Comparison of ENCODE assay signal across 8 mouse cellular contexts in the genomic region with DNA sequence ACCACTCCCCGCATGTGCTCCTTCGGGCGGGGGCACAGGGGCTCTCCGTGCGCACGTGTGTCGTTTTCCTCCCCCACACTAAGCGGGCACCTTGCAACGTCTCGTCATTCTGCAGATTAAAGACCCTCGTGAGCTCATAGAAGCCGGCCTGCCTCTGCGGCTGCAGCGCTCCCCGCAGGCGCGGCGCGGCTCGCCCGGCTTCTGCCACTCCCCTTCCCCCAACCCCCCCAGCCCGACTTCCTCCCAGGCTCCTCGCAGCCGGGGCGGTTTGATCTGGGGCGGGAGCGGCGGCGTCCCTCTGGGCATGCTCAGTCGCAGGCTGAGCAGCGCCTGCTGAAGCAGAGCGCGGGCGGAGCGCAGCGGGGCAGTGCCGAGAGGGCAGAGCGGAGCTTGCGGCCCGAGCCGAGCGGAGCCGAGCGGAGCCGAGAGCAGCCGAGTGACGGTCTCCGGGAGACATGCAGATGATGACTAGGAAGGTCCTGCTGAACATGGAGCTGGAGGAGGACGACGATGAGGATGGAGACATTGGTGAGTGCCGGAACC. TPM values are rescaled to one million over a fixed set of nuclear protein-coding genes. Genes with fewer than 3 reads are reported as not detected.
DNase-seq lines count a peak whose midpoint lies in the region; ATAC-seq and TF ChIP-seq lines count a peak whose summit lies in the region.

A gene (plus strand): TSS at position 315 of the 543 bp plus-strand sequence.

- TF ChIP-seq POLR2A in CH12.LX (IDR thresholded peaks at IDR 0.05; ENCODE audit: low read depth, low read length): peak; percentile 85
- no peak; the same call in 1 of the 2 replicates for TF ChIP-seq POLR2A in testis, adult 2 months (IDR thresholded peaks at IDR 0.05; ENCODE audit: control insufficient read depth, low read depth, low read length)

- H3K79me2 ChIP-seq in CH12.LX (replicated peaks; ENCODE audit: control insufficient read depth, extremely low read depth, insufficient read depth, poor library complexity, severe bottlenecking): peaks cover 34% of the 10 kb centered on the region

- TF ChIP-seq CTCF in CH12.LX (conservative IDR thresholded peaks at IDR 0.05 in 1 of 2, IDR thresholded peaks at IDR 0.05 in 1 of 2; ENCODE audit: low read depth in 2 of 2, low read length in 2 of 2): no peak; a peak in 1 of 4 replicates
- TF ChIP-seq CTCF in heart, postnatal 0 days (IDR thresholded peaks at IDR 0.05; ENCODE audit: low read depth): no peak; the same call in 1 of the 2 replicates
- TF ChIP-seq CTCF in testis, adult 2 months (IDR thresholded peaks at IDR 0.05; ENCODE audit: control insufficient read depth, insufficient read depth, insufficient replicate concordance, low read depth, low read length): no peak

- peak; percentile 91 for DNase-seq in CH12.LX (ENCODE audit: extremely low read depth)
- DNase-seq in c-Kit-positive CD71-positive TER-119-positive erythroid progenitor cells, embryonic 14.5 days (ENCODE audit: low spot score): peak; percentile 74
- peak; percentile 92 for DNase-seq in heart, postnatal 0 days (ENCODE audit: low spot score)
- DNase-seq in kidney, postnatal 4 days: peak; percentile 94 to 97

- TF ChIP-seq RAD21 in CH12.LX (IDR thresholded peaks at IDR 0.05; ENCODE audit: low read depth, low read length): no peak; the same call in 1 of the 2 replicates

- in situ Hi-C loops in CH12.LX (cut with MboI; ENCODE audit: low pct_ligation_motif_present, low pct_unique_long_range_greater_than_20kb, low sequenced_read_pairs): no loop called here

- peak within 1 kb of the TSS; percentile 92 for H3K4me2 ChIP-seq in CH12.LX (ENCODE audit: insufficient read depth, low read depth, poor library complexity, severe bottlenecking)
- peak within 1 kb of the TSS; percentile 71 for H3K4me2 ChIP-seq in forebrain, embryonic 12.5 days
- H3K4me2 ChIP-seq in heart, postnatal 0 days (ENCODE audit: low read depth, low read length): peak within 1 kb of the TSS; percentile 79
- H3K4me2 ChIP-seq in liver, embryonic 16.5 days (ENCODE audit: low read depth, low read length): peak within 1 kb of the TSS; percentile 70
- H3K4me2 ChIP-seq in neural tube, embryonic 13.5 days: peak within 1 kb of the TSS; percentile 77

- H3K27ac ChIP-seq in CH12.LX (ENCODE audit: insufficient read depth, low read depth): peak within 1 kb of the TSS; percentile 48
- peak within 1 kb of the TSS; percentile 66 for H3K27ac ChIP-seq in forebrain, embryonic 12.5 days
- peak within 1 kb of the TSS; percentile 84 for H3K27ac ChIP-seq in heart, postnatal 0 days (ENCODE audit: low read depth)
- H3K27ac ChIP-seq in liver, embryonic 16.5 days (ENCODE audit: low read length): peak within 1 kb of the TSS; percentile 60
- peak within 1 kb of the TSS; percentile 91 for H3K27ac ChIP-seq in neural tube, embryonic 13.5 days (replicated peaks)
- peak within 1 kb of the TSS; percentile 35 for H3K27ac ChIP-seq in testis, adult 2 months (ENCODE audit: control insufficient read depth, insufficient read depth, low read depth, low read length)

- peak within 1 kb of the TSS; percentile 91 for H3K9ac ChIP-seq in CH12.LX (ENCODE audit: insufficient read depth, low read depth)
- H3K9ac ChIP-seq in forebrain, embryonic 12.5 days: peak within 1 kb of the TSS; percentile 82
- H3K9ac ChIP-seq in heart, postnatal 0 days (replicated peaks; ENCODE audit: low read depth, low read length): peak within 1 kb of the TSS; percentile 89
- peak within 1 kb of the TSS; percentile 67 for H3K9ac ChIP-seq in liver, embryonic 16.5 days (ENCODE audit: low read depth, low read length)
- H3K9ac ChIP-seq in neural tube, embryonic 13.5 days: peak within 1 kb of the TSS; percentile 93

- peaks cover 4% of the 10 kb centered on the region for H3K9me3 ChIP-seq in CH12.LX (replicated peaks; ENCODE audit: low read length)
- H3K9me3 ChIP-seq in forebrain, embryonic 12.5 days: no peaks in the 10 kb centered on the region
- no peaks in the 10 kb centered on the region for H3K9me3 ChIP-seq in heart, postnatal 0 days (replicated peaks; ENCODE audit: control insufficient read depth, low read length)
- H3K9me3 ChIP-seq in liver, embryonic 16.5 days (replicated peaks; ENCODE audit: control insufficient read depth, low read length): no peaks in the 10 kb centered on the region
- H3K9me3 ChIP-seq in neural tube, embryonic 13.5 days: no peaks in the 10 kb centered on the region

- peak within 1 kb of the TSS; percentile 84 to 91 (median 84) for H3K4me3 ChIP-seq in CH12.LX (replicated peaks in 1 of 3; ENCODE audit: low read depth in 2 of 3, low read length in 2 of 3, poor library complexity in 1 of 3)
- peak within 1 kb of the TSS; percentile 72 for H3K4me3 ChIP-seq in forebrain, embryonic 12.5 days (replicated peaks)
- peak within 1 kb of the TSS; percentile 85 for H3K4me3 ChIP-seq in heart, postnatal 0 days (ENCODE audit: low read depth, low read length)
- peak within 1 kb of the TSS; percentile 66 for H3K4me3 ChIP-seq in liver, embryonic 16.5 days (ENCODE audit: low read depth, low read length)
- peak within 1 kb of the TSS; percentile 83 for H3K4me3 ChIP-seq in neural tube, embryonic 13.5 days
- peak within 1 kb of the TSS; percentile 77 for H3K4me3 ChIP-seq in testis, adult 2 months (ENCODE audit: control insufficient read depth, low read depth, low read length)

- H3K4me1 ChIP-seq in CH12.LX (ENCODE audit: control insufficient read depth in 1 of 2, insufficient read depth in 2 of 2): peaks cover 9 to 45% of the 10 kb centered on the region in 2 experiments
- peaks cover 23% of the 10 kb centered on the region for H3K4me1 ChIP-seq in forebrain, embryonic 12.5 days
- H3K4me1 ChIP-seq in heart, postnatal 0 days (ENCODE audit: control insufficient read depth, insufficient read depth): peaks cover 14% of the 10 kb centered on the region; the same call in 1 of the 2 replicates
- H3K4me1 ChIP-seq in liver, embryonic 16.5 days (ENCODE audit: control insufficient read depth, low read depth, low read length): peaks cover 21% of the 10 kb centered on the region
- H3K4me1 ChIP-seq in neural tube, embryonic 13.5 days (replicated peaks): peaks cover 55% of the 10 kb centered on the region
- peaks cover 2% of the 10 kb centered on the region; the same call in 1 of the 2 replicates for H3K4me1 ChIP-seq in testis, adult 2 months (ENCODE audit: control insufficient read depth, insufficient read depth, low read length)

- H3K27me3 ChIP-seq in CH12.LX (replicated peaks): no peaks in the 10 kb centered on the region
- H3K27me3 ChIP-seq in forebrain, embryonic 12.5 days: 0 out of 2 replicates have a peak, but pooled peaks cover 9% of the 10 kb centered on the region
- H3K27me3 ChIP-seq in heart, postnatal 0 days (ENCODE audit: control insufficient read depth, insufficient read depth, low read length): no peaks in the 10 kb centered on the region
- H3K27me3 ChIP-seq in liver, embryonic 16.5 days (ENCODE audit: control insufficient read depth, insufficient read depth, low read depth, low read length): peaks cover 18% of the 10 kb centered on the region
- no peaks in the 10 kb centered on the region for H3K27me3 ChIP-seq in neural tube, embryonic 13.5 days
- no peaks in the 10 kb centered on the region; the same call in 1 of the 2 replicates for H3K27me3 ChIP-seq in testis, adult 2 months (ENCODE audit: control insufficient read depth, insufficient read depth, low read length)

- under 1% methylated on average over 51 of the region's 51 CpGs for WGBS in forebrain, embryonic 12.5 days
- WGBS in heart, postnatal 0 days: under 1% methylated on average over 51 of the region's 51 CpGs
- 0% methylated on average over 50 of the region's 51 CpGs for WGBS in liver, embryonic 16.5 days (ENCODE audit: insufficient replicate concordance)
- under 1% methylated on average over 51 of the region's 51 CpGs for WGBS in neural tube, embryonic 13.5 days

- peaks cover 0 to 15% of the 10 kb centered on the region in 2 experiments for H3K36me3 ChIP-seq in CH12.LX (replicated peaks in 1 of 2; ENCODE audit: control insufficient read depth in 1 of 2, insufficient read depth in 1 of 2, low read length in 1 of 2)
- no peaks in the 10 kb centered on the region; the same call in 1 of the 2 replicates for H3K36me3 ChIP-seq in forebrain, embryonic 12.5 days (replicated peaks)
- H3K36me3 ChIP-seq in heart, postnatal 0 days (replicated peaks; ENCODE audit: control insufficient read depth, insufficient read depth, low read length): no peaks in the 10 kb centered on the region
- no peaks in the 10 kb centered on the region for H3K36me3 ChIP-seq in liver, embryonic 16.5 days (ENCODE audit: control insufficient read depth, insufficient read depth)
- no peaks in the 10 kb centered on the region for H3K36me3 ChIP-seq in neural tube, embryonic 13.5 days
- no peaks in the 10 kb centered on the region for H3K36me3 ChIP-seq in testis, adult 2 months (ENCODE audit: control insufficient read depth, insufficient read depth, low read length)

- TF ChIP-seq EP300 in CH12.LX (IDR thresholded peaks at IDR 0.05; ENCODE audit: low read length): no peak
- no peak for TF ChIP-seq EP300 in heart, postnatal 0 days (IDR thresholded peaks at IDR 0.05; ENCODE audit: low read depth)

- peak; percentile 97 for ATAC-seq in forebrain, embryonic 12.5 days (ENCODE audit: low FRiP score)
- ATAC-seq in heart, postnatal 0 days (ENCODE audit: insufficient read depth, low read depth): peak; percentile 95
- ATAC-seq in liver, embryonic 16.5 days (ENCODE audit: low read depth): peak; percentile 93
- ATAC-seq in neural tube, embryonic 13.5 days (ENCODE audit: low read depth): peak; percentile 97

- dilution Hi-C loops in CH12.LX (cut with MboI; ENCODE audit: extremely low pct_ligation_motif_present, extremely low pct_unique_long_range_greater_than_20kb, low sequenced_read_pairs): no loop called here

TF ChIP-seq in CH12.LX, 34 proteins besides CTCF, POLR2A, EP300 and RAD21 (continues in another document):
- TF ChIP-seq JUND (conservative IDR thresholded peaks at IDR 0.05; ENCODE audit: low read depth, low read length) (no peak), BHLHE40 (IDR thresholded peaks at IDR 0.05; ENCODE audit: low read depth, low read length) (peak; percentile 72), MXI1 (IDR thresholded peaks at IDR 0.05; ENCODE audit: low read depth, low read length) (peak; percentile 85), HCFC1 (IDR thresholded peaks at IDR 0.05; ENCODE audit: low read depth, low read length) (peak; percentile 56; the same call in 1 of the 2 replicates), NELFE (IDR thresholded peaks at IDR 0.05; ENCODE audit: low read depth, low read length) (peak; percentile 67)

RNA-seq across cellular contexts. Expression of the gene that starts here (rescaled TPM):
- total RNA-seq in CH12.LX (2012; rRNA removed) (18.4 and 21.3 TPM in 2 replicates), CH12.LX (2014; rRNA removed) (14.1 and 14.9 TPM in 2 replicates)
- 24.7 and 27.0 TPM in 2 replicates for polyA plus RNA-seq in CH12.LX (2012; ENCODE audit: insufficient read length, low read depth)
- polyA plus RNA-seq in forebrain, embryonic 12.5 days (2016; fragmentation: Nextera tagmentation; extraction: Ambion mirVana): 34.6 and 36.3 TPM in 2 replicates
- 26.5 and 37.0 TPM in 2 replicates for total RNA-seq in heart, postnatal 0 days (2014; rRNA removed; ENCODE audit: low replicate concordance)
- polyA plus RNA-seq in heart, postnatal 0 days (2015; fragmentation: Nextera tagmentation; extraction: Ambion mirVana): 13.5 and 14.2 TPM in 2 replicates
- polyA plus RNA-seq in liver, embryonic 16.5 days (2015; fragmentation: Nextera tagmentation; extraction: Ambion mirVana): 9.2 and 10.5 TPM in 2 replicates
- polyA plus RNA-seq in neural tube, embryonic 13.5 days (2015; fragmentation: Nextera tagmentation; extraction: Ambion mirVana): 30.2 and 30.8 TPM in 2 replicates
- 5.5 and 5.8 TPM in 2 replicates for polyA plus RNA-seq in testis, adult 2 months (2012; rRNA removed)

Comparison
In these comparisons a context has a peak if more than half of its experiments do, and no peak if none do; other contexts are left out.
1. Peak in every context shown above with its lines: DNase-seq, ATAC-seq, H3K4me3 ChIP-seq and H3K27ac ChIP-seq.
2. H3K27ac ChIP-seq: peak in every context shown above with its lines; median percentile 91 in neural tube, embryonic 13.5 days; 84 in heart, postnatal 0 days; 66 in forebrain, embryonic 12.5 days; 60 in liver, embryonic 16.5 days; 48 in CH12.LX; 35 in testis, adult 2 months.